Mouse (Mus musculus): Measurements from ENCODE around the gene Vwa5b1.
A peak's percentile ranks its signal among the peaks of the same experiment; 100 is the strongest.

Gene Vwa5b1

DNA sequence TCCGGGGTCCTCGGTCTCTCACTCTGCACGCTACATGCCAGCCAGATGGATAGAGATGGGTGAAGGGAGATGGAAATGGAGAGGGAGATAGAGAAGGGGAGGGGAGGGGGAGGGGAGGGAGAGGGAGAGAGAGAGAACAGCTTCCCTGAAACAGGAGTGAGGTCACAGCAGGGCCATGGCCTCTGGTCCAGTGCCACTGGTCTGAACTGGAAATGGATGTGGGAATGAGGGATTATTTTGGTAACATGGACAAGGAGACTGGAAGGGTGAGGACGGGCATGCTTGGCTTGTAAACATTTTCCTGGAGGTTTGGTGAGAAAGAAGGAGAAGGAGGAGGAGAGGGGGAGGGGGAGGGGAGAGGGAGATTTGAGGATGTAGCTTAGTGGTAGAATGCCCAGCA lies 59.0 kb downstream of the Vwa5b1 start:
- no peak for DNase-seq (ENCODE audit: low spot score in 2 of 2)

DNA sequence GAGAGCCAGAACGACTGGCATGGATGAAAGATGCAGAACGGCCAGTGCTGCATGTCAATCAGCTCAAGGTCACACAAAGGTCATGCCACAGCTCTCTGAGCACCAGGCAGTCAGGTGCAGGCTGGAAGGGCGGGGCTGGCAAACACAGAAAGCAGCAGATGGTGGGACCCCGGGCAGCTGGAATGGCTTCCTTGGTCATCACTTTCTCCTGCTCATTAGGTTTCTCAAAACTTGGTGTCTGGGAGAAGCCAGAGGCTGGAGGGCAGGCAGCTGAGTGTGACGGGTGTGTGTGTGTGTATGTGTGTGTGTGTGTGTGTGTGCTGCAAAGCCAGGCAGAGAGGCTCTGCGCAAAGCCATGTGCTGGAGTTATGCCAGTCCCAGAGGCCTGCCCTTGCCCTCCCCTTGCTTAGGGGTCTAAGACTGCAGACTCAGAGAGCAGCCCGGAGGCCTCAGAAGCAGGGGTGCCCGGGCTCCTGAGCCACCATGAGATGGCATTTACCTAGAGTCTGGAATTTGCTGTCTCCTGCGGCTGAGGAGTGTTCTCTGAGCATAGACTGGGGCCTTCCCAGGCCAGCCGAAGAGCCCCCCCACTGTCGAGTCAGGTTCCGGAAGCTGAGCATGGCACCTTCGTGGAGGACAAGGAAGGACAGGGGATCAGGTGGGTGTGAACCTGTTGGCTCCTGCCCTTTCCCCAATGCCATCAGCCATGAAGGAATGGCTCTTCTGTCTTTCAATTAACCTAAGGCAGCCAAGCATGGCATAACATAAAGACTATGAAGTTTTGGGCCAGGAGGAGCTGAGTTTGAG lies 60.7 kb downstream of the Vwa5b1 start:
- DNase-seq (ENCODE audit: low spot score in 2 of 2): no peak

DNA sequence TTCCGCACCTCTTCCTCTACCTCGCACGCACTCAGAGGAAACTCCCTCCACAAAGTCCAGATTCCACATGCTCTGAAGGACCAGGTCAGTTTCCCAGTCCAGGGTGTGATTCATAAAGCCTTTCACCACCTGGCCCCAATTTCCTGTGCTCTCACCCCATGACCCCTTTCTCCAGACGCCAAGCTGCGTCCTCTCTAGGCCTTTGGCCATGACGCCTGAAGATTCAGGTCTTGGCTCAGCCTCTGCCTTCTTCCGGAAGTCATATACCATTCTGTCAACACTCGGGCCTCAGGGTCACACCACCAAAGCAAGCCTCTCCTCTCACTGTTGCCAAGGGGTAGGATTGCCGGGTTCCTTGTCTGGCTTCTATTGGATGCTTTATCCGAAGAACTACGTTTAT lies 65.8 kb downstream of the Vwa5b1 start:
- DNase-seq (ENCODE audit: low spot score in 2 of 2): no peak

DNA sequence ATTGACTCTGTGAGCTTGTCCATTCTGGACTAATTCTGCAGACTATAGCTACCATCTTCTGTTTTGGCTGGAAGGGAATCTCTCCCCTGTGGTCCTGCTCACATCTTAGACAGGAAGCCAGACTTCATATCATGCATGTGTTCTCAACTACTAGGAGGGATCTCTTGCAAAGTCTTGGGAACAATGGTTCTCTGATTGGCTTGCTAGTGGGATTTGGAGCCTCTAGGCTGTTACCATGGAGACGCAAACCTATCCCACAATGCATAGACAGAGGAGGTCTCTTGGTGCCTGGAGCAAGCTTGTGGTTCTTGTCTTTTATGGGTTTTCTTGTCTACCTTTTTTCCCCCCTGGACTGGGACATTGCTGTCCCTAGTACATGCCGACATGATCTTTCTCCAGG lies 67.4 kb downstream of the Vwa5b1 start:
- no peak for DNase-seq (ENCODE audit: low spot score in 2 of 2)

DNA sequence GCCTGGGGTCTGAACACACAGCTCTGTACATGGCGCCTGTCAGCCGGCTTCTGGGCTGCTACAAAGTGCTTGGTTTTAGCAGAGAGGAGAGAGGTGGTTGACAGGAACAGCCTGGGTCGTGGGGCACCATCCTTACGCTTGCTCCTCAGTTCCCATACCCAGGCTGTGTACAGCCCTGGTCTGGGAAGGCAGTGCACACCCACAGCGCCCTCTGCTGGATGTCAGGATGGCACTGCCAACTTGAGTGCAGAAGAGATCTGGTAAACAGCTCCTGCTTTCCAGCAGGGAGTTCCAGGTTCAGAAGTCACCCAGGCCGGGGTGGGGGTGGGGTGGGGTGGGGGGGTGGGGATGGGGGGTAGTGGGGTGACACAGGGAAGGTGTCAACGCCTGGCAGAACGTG lies 73.7 kb downstream of the Vwa5b1 start:
- peak; percentile 16 to 36 for DNase-seq (ENCODE audit: low spot score in 2 of 2)

DNA sequence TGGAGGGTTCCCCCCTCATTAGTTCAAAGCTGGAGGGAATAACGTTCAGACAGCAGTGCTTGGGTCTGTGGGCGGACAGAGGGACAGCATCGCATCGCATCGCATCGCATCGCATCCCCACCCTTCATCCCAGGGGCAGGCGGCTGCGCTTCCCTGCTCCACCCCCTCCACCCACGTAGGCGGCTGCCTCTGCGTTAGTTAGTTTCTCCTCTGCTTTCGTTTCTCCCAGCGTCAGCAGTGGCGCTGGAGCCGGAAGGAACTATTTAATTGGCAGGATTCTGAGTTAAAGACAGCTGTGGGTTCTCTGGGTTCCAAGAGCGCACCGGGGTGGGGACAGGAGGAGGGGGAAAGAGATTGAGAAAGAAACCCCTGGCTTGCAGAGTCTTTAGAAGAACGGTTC lies 80.2 kb downstream of the Vwa5b1 start:
- DNase-seq (ENCODE audit: low spot score in 2 of 2): no peak

DNA sequence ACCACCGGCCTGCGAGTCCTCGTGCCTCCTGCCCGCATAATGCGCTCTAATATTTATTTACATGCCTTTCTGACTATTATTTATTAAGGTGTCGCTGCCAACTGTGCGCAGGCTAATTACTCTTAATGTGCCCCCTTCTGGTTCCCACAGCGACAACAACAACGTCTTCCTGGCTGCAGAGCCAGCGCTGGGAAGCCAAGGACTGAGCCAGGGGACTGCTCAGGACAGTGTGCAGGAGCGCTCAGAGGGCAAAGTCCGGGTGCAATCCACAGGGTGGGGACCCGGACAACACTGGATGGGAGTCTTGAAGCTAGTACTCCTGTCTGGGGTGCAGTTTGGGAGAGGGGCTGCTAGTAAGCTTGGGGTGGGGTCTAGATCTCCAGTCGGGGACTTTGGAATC lies 80.8 kb downstream of the Vwa5b1 start:
- DNase-seq (ENCODE audit: low spot score in 2 of 2): no peak

DNA sequence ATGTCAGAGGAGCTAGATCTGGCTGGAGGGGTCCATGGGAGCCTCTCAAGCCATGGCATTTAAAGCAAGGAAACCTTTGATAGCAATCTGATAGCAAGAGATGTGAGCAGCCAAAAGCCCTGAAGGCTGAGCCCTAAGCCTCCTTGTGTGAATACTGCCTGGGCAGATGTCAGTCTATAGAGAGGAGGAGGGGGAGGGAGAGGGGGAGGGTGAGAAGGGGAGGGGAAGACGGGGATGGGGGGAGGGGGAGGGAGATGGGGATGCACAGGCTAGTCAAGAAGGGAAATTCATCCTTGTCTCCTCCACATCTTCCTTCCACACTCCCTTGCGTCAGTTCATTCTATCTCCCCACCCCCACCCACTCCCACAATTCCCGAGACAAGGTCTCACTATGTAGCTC lies 81.4 kb downstream of the Vwa5b1 start:
- DNase-seq (ENCODE audit: low spot score in 2 of 2): no peak

DNA sequence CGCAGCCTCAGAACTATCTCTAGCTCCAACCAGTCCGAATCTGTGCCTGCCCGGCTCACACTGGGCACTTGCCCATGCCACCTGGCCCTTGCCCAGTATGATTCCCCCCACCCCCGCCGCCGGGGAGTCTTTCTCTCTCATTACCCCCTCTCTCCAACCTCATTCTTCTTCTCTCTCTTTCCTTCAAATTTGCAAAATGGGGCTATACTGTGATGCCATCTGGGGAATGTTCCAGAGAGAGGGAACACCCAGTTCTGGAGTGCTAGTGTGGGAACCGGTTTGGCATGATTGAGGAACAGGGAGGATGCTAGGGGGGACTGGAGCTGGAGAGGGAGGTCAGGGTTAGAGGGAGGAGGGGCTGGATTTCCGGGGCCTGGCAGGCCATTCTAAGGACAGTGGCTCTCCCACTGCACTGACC lies 82.2 kb downstream of the Vwa5b1 start:
- no peak for DNase-seq (ENCODE audit: low spot score in 2 of 2)

DNA sequence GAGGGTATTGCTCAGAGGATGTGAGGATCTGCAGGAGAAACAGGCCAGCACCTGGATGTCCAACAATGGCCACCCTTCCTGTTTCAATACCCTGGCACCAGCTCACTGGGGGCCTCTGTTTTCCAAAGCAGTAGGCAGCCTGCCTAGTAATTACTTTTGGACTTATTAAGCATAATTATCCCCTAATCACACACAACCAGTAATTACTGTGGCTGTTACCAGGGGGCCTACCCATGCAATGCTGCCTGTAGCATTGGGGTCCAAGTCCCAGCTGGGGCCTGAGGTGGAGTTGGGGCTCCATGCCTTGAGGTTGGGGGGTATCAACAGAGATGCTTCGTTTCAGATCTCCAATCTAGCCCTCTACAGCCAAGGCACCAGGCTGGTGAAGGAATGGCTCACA lies 82.6 kb downstream of the Vwa5b1 start:
- no peak for DNase-seq (ENCODE audit: low spot score in 2 of 2)

DNA sequence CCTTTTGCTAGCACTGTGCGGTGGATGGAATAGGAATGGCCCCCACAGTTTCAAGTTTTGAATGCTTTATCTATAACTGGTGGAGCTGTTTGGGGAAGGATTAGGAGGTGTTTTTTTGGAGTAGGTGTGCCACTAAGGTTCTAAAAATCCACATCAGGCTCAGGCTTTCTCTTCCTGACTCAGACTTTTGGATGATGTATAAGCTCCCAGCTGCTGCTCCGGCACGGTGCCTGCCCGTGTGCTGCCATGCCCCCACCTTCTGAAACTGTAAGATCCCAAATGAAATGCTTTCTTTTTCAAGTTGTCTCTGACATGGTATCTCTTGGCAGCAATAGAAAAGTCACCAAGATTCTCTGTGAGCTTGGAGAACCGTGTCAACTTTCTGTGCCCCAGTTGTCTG lies 84.1 kb downstream of the Vwa5b1 start:
- no peak for DNase-seq (ENCODE audit: low spot score in 2 of 2)

DNA sequence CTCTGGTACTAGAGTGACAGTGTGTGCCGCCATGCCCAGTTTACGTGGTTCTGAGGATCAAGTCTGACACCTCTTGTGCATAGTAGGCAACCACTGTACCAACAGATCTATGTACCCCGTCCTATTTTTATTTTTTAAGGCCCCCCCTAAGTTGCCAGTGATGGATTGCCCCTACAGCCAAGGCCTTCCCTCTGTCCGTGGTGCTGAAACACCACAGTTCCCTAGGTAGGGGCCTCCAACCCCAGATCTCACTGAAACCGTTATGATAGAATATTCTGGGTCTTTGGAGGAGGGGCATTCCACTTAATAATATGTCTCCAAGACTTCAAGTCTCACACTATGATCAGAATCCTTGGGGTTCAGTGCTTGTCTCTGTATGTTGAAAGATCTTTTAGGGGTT lies 85.1 kb downstream of the Vwa5b1 start:
- DNase-seq (ENCODE audit: low spot score in 2 of 2): no peak

DNA sequence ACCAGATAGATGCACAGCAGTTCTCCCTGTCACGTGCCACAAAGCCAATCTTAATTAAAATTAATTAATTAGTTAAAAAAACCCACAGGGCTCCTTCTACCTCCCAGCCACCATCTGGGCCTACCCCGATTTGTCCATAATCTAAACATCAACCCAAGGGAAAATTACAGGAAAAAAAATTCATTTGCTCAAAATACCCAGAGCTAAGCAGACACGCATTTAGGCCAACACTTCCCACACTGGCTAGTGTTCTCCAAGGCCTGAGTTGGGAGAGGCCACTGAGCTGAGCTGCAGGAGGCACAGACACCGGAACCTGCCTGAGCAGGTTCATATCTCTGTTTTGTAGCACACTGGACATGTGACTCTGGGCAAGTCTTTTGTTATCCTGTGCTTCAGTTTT lies 86.7 kb downstream of the Vwa5b1 start:
- no peak for DNase-seq (ENCODE audit: low spot score in 2 of 2)

DNA sequence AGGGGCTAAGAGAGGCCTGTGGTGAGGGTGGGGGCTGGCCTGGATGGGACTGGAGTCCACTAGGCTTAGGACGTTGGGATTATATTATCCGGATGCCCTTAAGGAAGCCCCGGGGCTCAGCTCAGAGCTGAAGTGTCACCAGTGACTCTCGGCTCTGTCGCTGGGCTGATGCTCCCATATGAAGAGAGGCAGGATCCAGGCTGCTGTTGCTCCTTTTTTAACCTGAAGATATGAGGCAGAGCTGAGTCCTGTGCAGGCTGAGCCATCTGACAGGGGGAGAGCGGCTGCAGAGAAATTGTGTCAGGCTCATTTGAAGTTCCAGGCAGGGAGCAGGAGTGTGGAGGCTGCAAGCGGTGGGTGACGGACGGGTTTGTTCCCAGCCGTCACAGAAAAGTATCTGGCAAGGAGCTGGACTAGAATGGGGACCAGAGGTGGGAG lies 87.5 kb downstream of the Vwa5b1 start:
- DNase-seq (ENCODE audit: low spot score in 2 of 2): no peak

DNA sequence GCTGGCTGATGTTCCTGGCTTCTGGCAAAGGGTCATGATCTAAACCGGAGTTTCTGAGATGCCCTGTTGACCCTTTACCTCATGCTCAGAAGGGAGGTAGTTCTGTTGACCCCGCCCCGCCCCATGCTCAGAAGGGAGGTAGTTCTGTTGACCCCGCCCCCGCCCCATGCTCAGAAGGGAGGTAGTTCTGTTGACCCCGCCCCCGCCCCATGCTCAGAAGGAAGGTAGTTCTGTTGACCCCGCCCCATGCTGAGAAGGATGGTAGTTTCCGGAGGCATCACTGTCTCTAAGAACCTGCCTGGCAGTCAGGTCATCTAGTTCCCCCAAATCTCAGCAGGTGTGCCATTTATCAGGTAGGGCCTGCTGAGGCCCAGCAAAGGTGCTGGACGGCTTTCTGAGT lies 88.1 kb downstream of the Vwa5b1 start:
- no peak for DNase-seq (ENCODE audit: low spot score in 2 of 2)

DNA sequence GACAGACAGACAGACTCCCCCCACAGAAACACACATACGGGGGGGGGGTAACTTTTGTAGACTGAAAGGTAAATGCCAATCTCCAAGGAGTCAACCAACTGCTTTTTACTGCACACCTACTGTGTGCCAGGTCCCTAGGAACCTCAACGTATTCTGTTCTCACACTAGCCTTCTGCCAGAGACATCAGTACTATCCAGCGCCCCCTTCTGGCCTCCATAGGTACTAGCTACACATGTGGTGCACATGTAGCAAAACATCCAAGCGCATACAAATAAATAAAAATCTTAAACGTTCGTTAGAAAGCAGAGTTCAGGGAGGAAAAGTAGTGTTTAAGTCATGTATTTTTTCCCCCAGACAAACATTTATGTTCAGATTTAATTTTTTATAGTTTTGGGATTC lies 88.6 kb downstream of the Vwa5b1 start:
- DNase-seq (ENCODE audit: low spot score in 2 of 2): no peak

DNA sequence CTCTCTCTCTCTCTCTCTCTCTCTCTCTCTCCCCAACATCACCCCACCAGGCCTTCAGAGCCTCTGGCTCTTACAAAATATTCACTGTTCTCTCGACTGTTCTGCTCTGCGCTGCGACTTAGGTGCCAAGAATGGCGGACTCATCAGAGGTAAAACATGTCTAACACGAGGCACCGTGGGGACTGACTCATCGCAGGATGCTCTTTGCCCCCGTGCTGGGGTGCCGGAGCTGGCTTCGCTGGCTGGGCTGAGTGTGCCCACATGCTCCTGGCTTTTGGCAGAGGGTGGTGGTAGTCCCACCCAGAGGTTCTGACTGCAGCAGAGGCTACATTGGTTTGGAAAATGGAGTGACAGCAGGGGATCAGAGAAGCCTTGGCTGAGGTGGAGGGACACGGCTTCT lies 89.4 kb downstream of the Vwa5b1 start:
- DNase-seq (ENCODE audit: low spot score in 2 of 2): no peak

DNA sequence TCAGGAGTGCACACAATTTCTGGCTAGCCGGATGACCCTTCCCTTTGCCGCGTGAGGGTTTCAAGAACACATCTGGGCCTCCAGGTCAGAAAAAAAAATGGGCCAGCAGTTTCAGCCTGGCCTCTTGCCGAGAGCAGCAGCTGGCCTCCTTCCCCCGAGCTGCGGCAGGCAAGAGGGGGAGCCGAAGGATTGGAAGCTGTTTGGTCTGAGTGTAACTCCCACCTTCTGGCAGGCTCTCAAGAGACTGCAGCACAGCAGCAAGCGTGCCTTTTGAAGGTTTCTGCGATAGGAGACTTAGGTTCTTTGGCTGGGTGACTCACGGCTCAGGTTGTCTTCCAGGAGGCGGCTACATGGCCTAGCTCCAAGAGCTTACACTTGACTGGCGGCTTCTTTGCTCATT lies 92.5 kb downstream of the Vwa5b1 start:
- DNase-seq (ENCODE audit: low spot score in 2 of 2): no peak

DNA sequence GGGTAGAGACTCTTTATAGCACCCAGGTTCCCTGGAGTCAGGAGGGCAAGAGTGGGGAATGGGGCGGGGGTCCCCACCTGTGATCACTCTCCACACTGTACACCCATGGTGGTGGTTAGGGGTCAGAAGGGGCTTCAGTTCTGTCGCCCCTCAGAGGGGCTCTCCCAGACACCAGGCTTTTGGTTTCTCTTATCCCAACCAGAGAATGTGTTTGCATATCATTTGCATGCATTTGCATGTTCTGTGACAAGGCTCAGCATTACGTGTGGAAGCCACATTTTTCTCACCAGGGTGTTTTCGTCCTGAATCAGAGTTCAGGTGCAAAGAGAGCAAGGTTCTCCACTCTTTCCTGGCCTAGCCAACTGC lies 97.6 kb downstream of the Vwa5b1 start:
- DNase-seq (ENCODE audit: low spot score in 2 of 2): no peak

DNA sequence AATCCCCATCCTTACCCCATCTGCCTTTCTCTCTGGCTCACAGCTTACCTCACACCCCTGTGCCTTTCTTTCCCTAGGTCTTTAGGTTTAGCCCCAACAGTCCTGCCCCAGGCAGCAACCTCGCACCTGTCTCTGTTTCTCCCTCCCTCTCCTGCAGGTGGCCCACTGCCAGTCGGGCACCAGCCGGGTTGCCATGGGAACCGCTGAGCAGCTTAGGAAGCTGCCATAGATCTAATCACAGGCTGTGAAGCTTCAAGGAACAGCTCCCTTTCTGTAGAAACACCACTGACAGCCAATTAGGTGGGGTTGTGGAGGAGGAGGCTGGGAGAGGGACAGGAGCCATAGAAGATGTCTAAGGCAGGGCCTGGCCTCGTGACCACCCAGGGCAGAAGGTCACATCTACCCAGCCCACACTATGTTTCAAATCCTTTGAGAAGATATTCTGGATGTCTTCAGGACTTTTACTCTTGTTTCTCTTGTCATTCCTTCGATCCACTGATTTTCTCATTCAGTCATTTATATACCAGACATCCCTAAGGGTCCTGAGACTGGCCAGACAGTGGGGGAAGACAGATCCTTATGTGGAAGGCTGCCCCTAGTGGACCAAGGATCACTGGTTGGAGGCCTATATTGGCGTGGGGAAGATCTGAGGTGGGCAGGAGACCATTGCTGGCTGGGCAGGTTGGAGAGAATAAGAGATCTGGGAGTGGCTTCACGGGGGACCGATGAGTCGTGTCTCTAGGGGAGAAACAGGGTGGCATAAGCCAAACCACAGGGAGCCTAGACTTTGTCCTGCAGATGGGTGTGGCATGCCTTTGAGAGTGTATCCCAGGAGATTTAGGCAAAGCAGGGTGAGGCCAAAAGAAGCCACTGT lies 98.2 kb downstream of the Vwa5b1 start:
- DNase-seq (ENCODE audit: low spot score in 2 of 2): no peak

DNA sequence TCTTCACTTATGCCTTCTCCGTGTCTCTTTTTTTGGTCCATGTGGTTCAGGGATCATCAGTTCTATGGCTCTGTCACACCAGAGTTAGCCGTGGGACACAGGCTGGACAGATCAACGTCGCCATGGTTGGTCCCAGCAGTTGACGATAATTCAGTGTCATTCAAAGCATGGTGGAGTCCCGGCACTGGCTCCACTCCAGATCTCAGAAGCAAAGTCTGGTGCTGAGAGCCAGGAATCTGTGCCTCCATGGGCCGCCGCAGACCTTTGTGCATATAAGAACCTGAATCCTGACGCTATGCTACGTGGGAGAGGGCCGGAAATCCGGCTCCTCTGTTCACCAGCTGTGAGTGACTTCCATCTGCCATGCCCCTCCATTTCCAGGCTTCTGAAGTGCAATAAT lies 100.1 kb downstream of the Vwa5b1 start:
- DNase-seq (ENCODE audit: low spot score in 2 of 2): no peak

DNA sequence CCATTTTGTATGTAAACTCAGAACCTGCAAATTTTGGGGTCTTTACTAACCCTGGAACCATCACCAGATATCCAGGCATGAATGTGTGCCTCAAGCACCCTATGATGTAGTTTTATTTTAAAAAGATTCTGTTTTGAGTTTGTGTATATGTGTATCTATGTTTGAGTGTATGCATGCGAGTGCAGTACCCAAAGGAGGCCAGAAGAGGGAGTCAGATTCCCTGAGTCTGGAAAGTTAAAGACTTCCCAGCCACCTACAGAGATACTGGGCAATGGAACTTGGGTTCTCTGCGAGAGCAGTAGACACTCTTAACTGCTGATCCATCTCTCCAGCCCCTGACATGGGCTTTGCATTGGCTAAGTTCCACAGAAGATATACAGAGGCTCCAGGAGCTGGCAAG lies 101.8 kb downstream of the Vwa5b1 start:
- DNase-seq (ENCODE audit: low spot score in 2 of 2): no peak

DNA sequence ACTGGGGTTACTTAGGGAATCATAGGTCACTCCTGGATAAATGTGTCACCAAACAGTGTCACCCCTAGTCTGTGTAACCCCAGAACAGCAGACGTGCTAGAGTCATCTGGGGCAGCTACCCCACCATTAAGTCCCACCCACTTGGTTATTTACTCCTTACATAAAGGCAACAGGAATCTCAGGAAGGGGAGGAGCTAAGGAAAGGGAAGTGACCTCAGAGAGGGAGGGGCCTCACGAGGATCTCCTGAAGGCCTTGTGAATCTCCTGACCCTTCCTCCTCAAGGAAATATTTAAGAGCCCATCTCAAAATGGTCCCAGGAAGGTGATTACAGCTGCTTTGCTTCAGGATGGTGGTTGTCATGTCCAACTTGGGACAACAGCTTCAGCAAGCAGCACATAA lies 103.9 kb downstream of the Vwa5b1 start:
- DNase-seq (ENCODE audit: low spot score in 2 of 2): no peak
